Mouse (Mus musculus) liver, postnatal 0 days (tissue): Measurements from ENCODE around the gene Ercc6.

Source experiments
- CTCF ChIP-seq: sonication (generic); IDR thresholded peaks from 2 replicates; pipeline ENCODE4 v1.5.1; 2016; ENCODE audit warnings: antibody characterized with exemption, low read depth
- EP300 ChIP-seq: IDR thresholded peaks from 2 replicates; pipeline ENCODE4 v1.6.1; 2016; ENCODE audit warnings: antibody characterized with exemption, low read depth, mild to moderate bottlenecking

GRCm38 (mm10) chr14:32624811-32625210 lies 111.5 kb downstream of the Ercc6 start:
- TF ChIP-seq EP300 (no peak), CTCF (no peak)
